ENCODE assay signal across 15 mouse cellular contexts in genomic region chr17:83977725-83978124, GRCm38 (mm10).
DNase-seq lines count a peak whose midpoint lies in the region; ATAC-seq and TF ChIP-seq lines count a peak whose summit lies in the region.
"Had no signal": no experiment of that assay in that cellular context is flagged by ENCODE, and none has a peak within 500 bp of the region (broad histone marks: within the 10 kb centered on the region; RNA-seq: fewer than 3 reads in every experiment).

No protein-coding gene starts in this region.

- H3K4me1 ChIP-seq in hindbrain, embryonic 10.5 days (replicated peaks): peaks cover 39% of the 10 kb centered on the region
- no peaks in the 10 kb centered on the region for H3K4me1 ChIP-seq in hindbrain, embryonic 11.5 days (replicated peaks; ENCODE audit: control insufficient read depth, insufficient read depth, low read length)
- peaks cover 32% of the 10 kb centered on the region for H3K4me1 ChIP-seq in lung, embryonic 14.5 days (ENCODE audit: insufficient read depth)
- H3K4me1 ChIP-seq in embryonic facial prominence, embryonic 13.5 days: peaks cover 57% of the 10 kb centered on the region
- H3K4me1 ChIP-seq in liver, postnatal 0 days (ENCODE audit: insufficient read depth): peaks cover 16% of the 10 kb centered on the region

- H3K4me3 ChIP-seq in hindbrain, embryonic 10.5 days: no peak overlapping the region
- H3K4me3 ChIP-seq in hindbrain, embryonic 11.5 days (ENCODE audit: low read depth, low read length): no peak overlapping the region
- no peak overlapping the region for H3K4me3 ChIP-seq in lung, embryonic 14.5 days (ENCODE audit: low read depth, low read length)
- H3K4me3 ChIP-seq in embryonic facial prominence, embryonic 13.5 days: no peak overlapping the region
- H3K4me3 ChIP-seq in liver, postnatal 0 days (ENCODE audit: low read depth, low read length): no peak overlapping the region
- H3K4me3 ChIP-seq: left cerebral cortex, adult 2 months had no signal

- H3K27me3 ChIP-seq in hindbrain, embryonic 10.5 days (ENCODE audit: insufficient read depth, poor library complexity, severe bottlenecking): no peaks in the 10 kb centered on the region
- no peaks in the 10 kb centered on the region for H3K27me3 ChIP-seq in hindbrain, embryonic 11.5 days (ENCODE audit: control insufficient read depth, insufficient read depth, low read length)
- no peaks in the 10 kb centered on the region for H3K27me3 ChIP-seq in lung, embryonic 14.5 days (ENCODE audit: insufficient read depth, low read length)
- no peaks in the 10 kb centered on the region for H3K27me3 ChIP-seq in embryonic facial prominence, embryonic 13.5 days
- H3K27me3 ChIP-seq in liver, postnatal 0 days (ENCODE audit: insufficient read depth, low read length): no peaks in the 10 kb centered on the region

- H3K9ac ChIP-seq in hindbrain, embryonic 11.5 days (ENCODE audit: low read depth, low read length): no peak overlapping the region
- H3K9ac ChIP-seq in lung, embryonic 14.5 days: no peak overlapping the region
- no peak overlapping the region for H3K9ac ChIP-seq in embryonic facial prominence, embryonic 13.5 days
- no peak overlapping the region for H3K9ac ChIP-seq in liver, postnatal 0 days (replicated peaks)
- H3K9ac ChIP-seq: hindbrain, embryonic 14.5 days had no signal

- DNase-seq in hindbrain, embryonic 10.5 days (ENCODE audit: low spot score): no peak
- no peak for DNase-seq in hindbrain, embryonic 11.5 days (ENCODE audit: low spot score)
- no peak for DNase-seq in lung, embryonic 14.5 days
- DNase-seq in lung, postnatal 25 days (ENCODE audit: low spot score): no peak
- no peak for DNase-seq in liver, postnatal 0 days
- no peak for DNase-seq in frontal cortex, postnatal 10 days (ENCODE audit: low spot score in 2 of 2)
- DNase-seq: cerebellum, postnatal 14 days; right cerebral cortex, adult 18-20 months; thymus, adult 18-20 months had no signal

- 85% methylated on average over 11 of the region's 11 CpGs for WGBS in hindbrain, embryonic 10.5 days
- 86% methylated on average over 11 of the region's 11 CpGs for WGBS in hindbrain, embryonic 11.5 days
- WGBS in lung, embryonic 14.5 days: 71% methylated on average over 11 of the region's 11 CpGs
- WGBS in embryonic facial prominence, embryonic 13.5 days: 77% methylated on average over 11 of the region's 11 CpGs
- 43% methylated on average over 11 of the region's 11 CpGs for WGBS in liver, postnatal 0 days (ENCODE audit: insufficient replicate concordance)

- no peak for ATAC-seq in hindbrain, embryonic 11.5 days (ENCODE audit: low FRiP score)
- ATAC-seq in lung, embryonic 14.5 days (ENCODE audit: insufficient read depth): no peak
- no peak for ATAC-seq in embryonic facial prominence, embryonic 13.5 days (ENCODE audit: insufficient number of reproducible peaks, insufficient read depth, low FRiP score, low TSS enrichment, low read depth)
- no peak for ATAC-seq in liver, postnatal 0 days
- no peak for ATAC-seq in activated CD4-positive, CD25-positive, alpha-beta regulatory T cell, adult 4 months
- ATAC-seq: forebrain, embryonic 14.5 days; midbrain, embryonic 16.5 days had no signal

- H3K4me2 ChIP-seq in hindbrain, embryonic 11.5 days (replicated peaks; ENCODE audit: low read depth, low read length): no peak overlapping the region
- H3K4me2 ChIP-seq in lung, embryonic 14.5 days: no peak overlapping the region
- H3K4me2 ChIP-seq in embryonic facial prominence, embryonic 13.5 days: no peak overlapping the region
- H3K4me2 ChIP-seq in liver, postnatal 0 days (ENCODE audit: low read depth, low read length): no peak overlapping the region
- H3K4me2 ChIP-seq: hindbrain, embryonic 14.5 days had no signal

- TF ChIP-seq EP300 in liver, postnatal 0 days (IDR thresholded peaks at IDR 0.05; ENCODE audit: low read depth): no peak

- H3K9me3 ChIP-seq in hindbrain, embryonic 10.5 days: no peaks in the 10 kb centered on the region
- H3K9me3 ChIP-seq in hindbrain, embryonic 11.5 days (ENCODE audit: control insufficient read depth, low read length): no peaks in the 10 kb centered on the region
- no peaks in the 10 kb centered on the region for H3K9me3 ChIP-seq in lung, embryonic 14.5 days (ENCODE audit: low read depth, low read length)
- no peaks in the 10 kb centered on the region for H3K9me3 ChIP-seq in embryonic facial prominence, embryonic 13.5 days
- no peaks in the 10 kb centered on the region for H3K9me3 ChIP-seq in liver, postnatal 0 days (ENCODE audit: low read length)

- H3K36me3 ChIP-seq in hindbrain, embryonic 10.5 days: no peaks in the 10 kb centered on the region
- no peaks in the 10 kb centered on the region for H3K36me3 ChIP-seq in hindbrain, embryonic 11.5 days (ENCODE audit: control insufficient read depth, insufficient read depth, low read length)
- H3K36me3 ChIP-seq in lung, embryonic 14.5 days (ENCODE audit: insufficient read depth): no peaks in the 10 kb centered on the region
- no peaks in the 10 kb centered on the region for H3K36me3 ChIP-seq in embryonic facial prominence, embryonic 13.5 days
- no peaks in the 10 kb centered on the region for H3K36me3 ChIP-seq in liver, postnatal 0 days (replicated peaks; ENCODE audit: insufficient read depth, low read length)

- no peak for TF ChIP-seq CTCF in lung, embryonic 14.5 days (IDR thresholded peaks at IDR 0.05; ENCODE audit: low read depth)
- TF ChIP-seq CTCF in liver, postnatal 0 days (IDR thresholded peaks at IDR 0.05; ENCODE audit: low read depth): no peak

- H3K27ac ChIP-seq in hindbrain, embryonic 10.5 days: peak overlapping the region; percentile 50
- no peak overlapping the region for H3K27ac ChIP-seq in hindbrain, embryonic 11.5 days (ENCODE audit: low read depth, low read length)
- H3K27ac ChIP-seq in lung, embryonic 14.5 days (ENCODE audit: low read depth): peak overlapping the region; percentile 66; the same call in 1 of the 2 replicates
- H3K27ac ChIP-seq in embryonic facial prominence, embryonic 13.5 days: peak overlapping the region; percentile 5; the same call in 1 of the 2 replicates
- peak overlapping the region; percentile 3 for H3K27ac ChIP-seq in liver, postnatal 0 days (ENCODE audit: low read depth)
- H3K27ac ChIP-seq: hindbrain, embryonic 14.5 days; left cerebral cortex, adult 2 months had no signal
